Mouse (Mus musculus): ENCODE measurements at regions not wholly inside any gene's neighbourhood (a gene's known extent, or its start where the extent isn't known, plus 50 kb on each side); places are given as distances from the start of the nearest gene placed in this dataset.

GRCm38 (mm10) chr8:26885365-26885764 is 91.8 kb upstream of the Zfp703 start:
- TF ChIP-seq CTCF (IDR thresholded peaks at IDR 0.05; ENCODE audit: low read depth) = no peak
- H3K4me2 ChIP-seq (ENCODE audit: low read depth) = no peak overlapping the region
- H3K36me3 ChIP-seq (ENCODE audit: insufficient read depth) = no peaks in the 10 kb centered on the region
- 84% methylated on average over 5 of the region's 5 CpGs for WGBS
- ATAC-seq (no peak), DNase-seq (no peak)
- H3K27ac ChIP-seq (ENCODE audit: low read depth, low read length) = no peak overlapping the region
- H3K4me1 ChIP-seq (ENCODE audit: insufficient read depth) = no peaks in the 10 kb centered on the region
- no peaks in the 10 kb centered on the region for H3K27me3 ChIP-seq (ENCODE audit: insufficient read depth, low read length)
- H3K4me3 ChIP-seq (ENCODE audit: low read depth, low read length) = no peak overlapping the region
- H3K9me3 ChIP-seq (ENCODE audit: low read length) = no peaks in the 10 kb centered on the region
- no peak overlapping the region for H3K9ac ChIP-seq

GRCm38 (mm10) chr8:26886783-26887486 is 90.2 kb upstream of the Zfp703 start:
- H3K4me3 ChIP-seq (ENCODE audit: low read depth, low read length) = no peak overlapping the region
- WGBS = 82% methylated on average over 13 of the region's 13 CpGs
- TF ChIP-seq CTCF (IDR thresholded peaks at IDR 0.05; ENCODE audit: low read depth) = no peak
- no peak overlapping the region for H3K27ac ChIP-seq (ENCODE audit: low read depth, low read length)
- no peak for ATAC-seq
- no peaks in the 10 kb centered on the region for H3K9me3 ChIP-seq (ENCODE audit: low read length)
- H3K4me2 ChIP-seq (ENCODE audit: low read depth) = no peak overlapping the region
- no peaks in the 10 kb centered on the region for H3K4me1 ChIP-seq (ENCODE audit: insufficient read depth)
- DNase-seq = no peak
- no peaks in the 10 kb centered on the region for H3K36me3 ChIP-seq (ENCODE audit: insufficient read depth)
- H3K9ac ChIP-seq = no peak overlapping the region
- no peaks in the 10 kb centered on the region for H3K27me3 ChIP-seq (ENCODE audit: insufficient read depth, low read length)

GRCm38 (mm10) chr8:26887551-26887950 is 89.6 kb upstream of the Zfp703 start:
- H3K27me3 ChIP-seq (ENCODE audit: insufficient read depth, low read length) = no peaks in the 10 kb centered on the region

GRCm38 (mm10) chr8:26888050-26888449 is 89.1 kb upstream of the Zfp703 start:
- WGBS = 85% methylated on average over 3 of the region's 3 CpGs
- TF ChIP-seq CTCF (IDR thresholded peaks at IDR 0.05; ENCODE audit: low read depth) = no peak

More at GRCm38 (mm10) chr8:26887551-26887950, 89.6 kb upstream of the Zfp703 start:
- no peaks in the 10 kb centered on the region for H3K36me3 ChIP-seq (ENCODE audit: insufficient read depth)
- no peak for TF ChIP-seq CTCF (IDR thresholded peaks at IDR 0.05; ENCODE audit: low read depth)
- H3K27ac ChIP-seq (ENCODE audit: low read depth, low read length) = no peak overlapping the region
- 81% methylated on average over 5 of the region's 5 CpGs for WGBS
- no peak overlapping the region for H3K4me2 ChIP-seq (ENCODE audit: low read depth)
- no peak for DNase-seq
- no peaks in the 10 kb centered on the region for H3K4me1 ChIP-seq (ENCODE audit: insufficient read depth)
- no peak for ATAC-seq
- H3K4me3 ChIP-seq (ENCODE audit: low read depth, low read length) = no peak overlapping the region
- H3K9ac ChIP-seq = no peak overlapping the region
- no peaks in the 10 kb centered on the region for H3K9me3 ChIP-seq (ENCODE audit: low read length)

GRCm38 (mm10) chr8:26891881-26892280 is 85.2 kb upstream of the Zfp703 start:
- TF ChIP-seq CTCF (IDR thresholded peaks at IDR 0.05; ENCODE audit: low read depth) = no peak
- WGBS = 51% methylated on average over 11 of the region's 11 CpGs
- no peak overlapping the region for H3K27ac ChIP-seq (ENCODE audit: low read depth, low read length)
- H3K27me3 ChIP-seq (ENCODE audit: insufficient read depth, low read length) = no peaks in the 10 kb centered on the region
- H3K9me3 ChIP-seq (ENCODE audit: low read length) = no peaks in the 10 kb centered on the region
- no peaks in the 10 kb centered on the region for H3K4me1 ChIP-seq (ENCODE audit: insufficient read depth)
- no peak for DNase-seq
- H3K4me3 ChIP-seq (ENCODE audit: low read depth, low read length) = no peak overlapping the region
- no peak for ATAC-seq
- H3K4me2 ChIP-seq (ENCODE audit: low read depth) = no peak overlapping the region
- no peaks in the 10 kb centered on the region for H3K36me3 ChIP-seq (ENCODE audit: insufficient read depth)
- H3K9ac ChIP-seq = no peak overlapping the region

More at GRCm38 (mm10) chr8:26888050-26888449, 89.1 kb upstream of the Zfp703 start:
- ATAC-seq (no peak), DNase-seq (no peak)
- no peaks in the 10 kb centered on the region for H3K4me1 ChIP-seq (ENCODE audit: insufficient read depth)
- no peak overlapping the region for H3K4me2 ChIP-seq (ENCODE audit: low read depth)
- H3K27me3 ChIP-seq (ENCODE audit: insufficient read depth, low read length) = no peaks in the 10 kb centered on the region
- no peaks in the 10 kb centered on the region for H3K9me3 ChIP-seq (ENCODE audit: low read length)
- no peak overlapping the region for H3K4me3 ChIP-seq (ENCODE audit: low read depth, low read length)
- H3K36me3 ChIP-seq (ENCODE audit: insufficient read depth) = no peaks in the 10 kb centered on the region
- H3K27ac ChIP-seq (ENCODE audit: low read depth, low read length) = no peak overlapping the region
- no peak overlapping the region for H3K9ac ChIP-seq

GRCm38 (mm10) chr8:26892380-26892779 is 84.7 kb upstream of the Zfp703 start:
- no peak overlapping the region for H3K27ac ChIP-seq (ENCODE audit: low read depth, low read length)
- ATAC-seq = no peak
- no peak overlapping the region for H3K4me2 ChIP-seq (ENCODE audit: low read depth)
- DNase-seq = no peak
- no peak for TF ChIP-seq CTCF (IDR thresholded peaks at IDR 0.05; ENCODE audit: low read depth)
- no peaks in the 10 kb centered on the region for H3K36me3 ChIP-seq (ENCODE audit: insufficient read depth)
- H3K4me1 ChIP-seq (ENCODE audit: insufficient read depth) = no peaks in the 10 kb centered on the region
- H3K4me3 ChIP-seq (ENCODE audit: low read depth, low read length) = no peak overlapping the region
- H3K9ac ChIP-seq = no peak overlapping the region
- H3K27me3 ChIP-seq (ENCODE audit: insufficient read depth, low read length) = no peaks in the 10 kb centered on the region
- no peaks in the 10 kb centered on the region for H3K9me3 ChIP-seq (ENCODE audit: low read length)
- 74% methylated on average over 7 of the region's 7 CpGs for WGBS

- Histone ChIP-seq H3K4me1 (ENCODE audit: insufficient read depth) (no peaks in the 10 kb centered on the region), H3K4me3 (ENCODE audit: low read depth, low read length) (no peak overlapping the region), H3K4me2 (ENCODE audit: low read depth) (no peak overlapping the region), H3K9me3 (ENCODE audit: low read length) (no peaks in the 10 kb centered on the region), H3K9ac (no peak overlapping the region), H3K36me3 (ENCODE audit: insufficient read depth) (no peaks in the 10 kb centered on the region), H3K27me3 (ENCODE audit: insufficient read depth, low read length) (no peaks in the 10 kb centered on the region), H3K27ac (ENCODE audit: low read depth, low read length) (no peak overlapping the region)
- ATAC-seq = no peak
- DNase-seq = no peak
- WGBS = 90% methylated on average over 11 of the region's 11 CpGs
- TF ChIP-seq CTCF (IDR thresholded peaks at IDR 0.05; ENCODE audit: low read depth) = no peak
These were observed 81.3 kb upstream of the Zfp703 start for GRCm38 (mm10) chr8:26895867-26896266.
